Mouse (Mus musculus): ENCODE data around the gene Zfand6. TPM values are rescaled to one million over a fixed set of nuclear protein-coding genes. Genes with fewer than 3 reads are reported as not detected.

Gene Zfand6
- polyA plus RNA-seq, 1 experiment, result 155 TPM

DNA sequence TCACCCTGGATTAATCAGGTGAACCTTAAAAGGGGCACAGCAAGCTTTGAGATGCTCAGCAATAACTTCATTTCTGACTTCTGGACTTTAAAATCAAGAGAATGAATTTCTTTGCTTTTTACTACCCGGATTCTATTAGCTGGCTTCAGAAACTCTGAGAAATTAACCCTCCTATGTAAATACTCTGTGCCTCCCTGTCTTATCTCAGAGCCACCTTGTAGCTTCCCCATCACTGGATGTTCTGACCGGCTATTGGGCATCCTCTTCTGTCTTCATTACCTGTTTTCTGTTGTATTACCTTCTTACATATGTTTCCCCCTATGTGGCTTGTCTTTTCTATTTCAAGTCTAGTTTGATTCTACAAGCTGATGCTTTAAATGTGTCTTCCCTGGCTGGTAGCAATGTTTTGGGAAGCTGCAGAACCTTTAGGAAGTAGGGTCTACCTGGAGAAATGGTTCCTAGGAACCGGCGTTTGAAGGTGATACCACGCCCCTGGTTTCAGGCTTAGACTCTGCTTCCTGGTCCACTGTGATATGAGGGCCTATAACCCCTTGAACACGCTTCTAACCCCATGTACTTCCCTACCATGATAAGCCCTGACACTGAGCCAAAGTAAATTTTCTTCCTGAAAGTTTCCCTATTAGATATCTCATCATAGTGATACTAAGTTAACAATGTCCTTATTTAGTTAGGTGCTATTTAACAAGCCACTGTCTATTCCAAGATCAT is 46.3 kb downstream of the Zfand6 start:
- H3K27ac ChIP-seq (ENCODE audit: insufficient read depth, low read length), result no peak overlapping the region
- no peaks in the 10 kb centered on the region for H3K27me3 ChIP-seq (ENCODE audit: control insufficient read depth, insufficient read depth, low read length, poor library complexity, severe bottlenecking)
- no peak overlapping the region for H3K9ac ChIP-seq (ENCODE audit: low read depth, poor library complexity, severe bottlenecking)
- no peak for TF ChIP-seq CTCF (IDR thresholded peaks at IDR 0.05; ENCODE audit: low read depth, low read length)
- no peak for TF ChIP-seq EP300 (IDR thresholded peaks at IDR 0.05; ENCODE audit: insufficient read depth, low read depth, low read length)
- no peak for TF ChIP-seq POLR2A (IDR thresholded peaks at IDR 0.05; ENCODE audit: insufficient read depth, low read length)
- no peak overlapping the region for H3K4me3 ChIP-seq (ENCODE audit: low read depth, low read length)
- H3K9me3 ChIP-seq (replicated peaks; ENCODE audit: control insufficient read depth, insufficient read depth, low read length, poor library complexity, severe bottlenecking), result no peaks in the 10 kb centered on the region
- no peaks in the 10 kb centered on the region for H3K4me1 ChIP-seq (ENCODE audit: control insufficient read depth, insufficient read depth, low read length)
- H3K36me3 ChIP-seq (ENCODE audit: control insufficient read depth, insufficient read depth, low read length, poor library complexity, severe bottlenecking), result no peaks in the 10 kb centered on the region

GRCm38 (mm10) chr7:84642159-84642928 is 47.4 kb downstream of the Zfand6 start:
- H3K4me1 ChIP-seq (ENCODE audit: control insufficient read depth, insufficient read depth, low read length), result no peaks in the 10 kb centered on the region
- no peaks in the 10 kb centered on the region for H3K27me3 ChIP-seq (ENCODE audit: control insufficient read depth, insufficient read depth, low read length, poor library complexity, severe bottlenecking)
- no peak overlapping the region for H3K9ac ChIP-seq (ENCODE audit: low read depth, poor library complexity, severe bottlenecking)
- H3K36me3 ChIP-seq (ENCODE audit: control insufficient read depth, insufficient read depth, low read length, poor library complexity, severe bottlenecking), result no peaks in the 10 kb centered on the region
- no peak overlapping the region for H3K27ac ChIP-seq (ENCODE audit: insufficient read depth, low read length)
- no peaks in the 10 kb centered on the region for H3K9me3 ChIP-seq (replicated peaks; ENCODE audit: control insufficient read depth, insufficient read depth, low read length, poor library complexity, severe bottlenecking)
- no peak overlapping the region for H3K4me3 ChIP-seq (ENCODE audit: low read depth, low read length)
- TF ChIP-seq CTCF (IDR thresholded peaks at IDR 0.05; ENCODE audit: low read depth, low read length), result no peak
- no peak for TF ChIP-seq POLR2A (IDR thresholded peaks at IDR 0.05; ENCODE audit: insufficient read depth, low read length)
- TF ChIP-seq EP300 (IDR thresholded peaks at IDR 0.05; ENCODE audit: insufficient read depth, low read depth, low read length), result no peak

GRCm38 (mm10) chr7:84636939-84637338 is 52.8 kb downstream of the Zfand6 start:
- no peaks in the 10 kb centered on the region for H3K4me1 ChIP-seq (ENCODE audit: control insufficient read depth, insufficient read depth, low read length)
- H3K27ac ChIP-seq (ENCODE audit: insufficient read depth, low read length), result no peak overlapping the region
- no peaks in the 10 kb centered on the region for H3K27me3 ChIP-seq (ENCODE audit: control insufficient read depth, insufficient read depth, low read length, poor library complexity, severe bottlenecking)
- H3K36me3 ChIP-seq (ENCODE audit: control insufficient read depth, insufficient read depth, low read length, poor library complexity, severe bottlenecking), result peaks cover 2% of the 10 kb centered on the region
- no peaks in the 10 kb centered on the region for H3K9me3 ChIP-seq (replicated peaks; ENCODE audit: control insufficient read depth, insufficient read depth, low read length, poor library complexity, severe bottlenecking)
- H3K9ac ChIP-seq (ENCODE audit: low read depth, poor library complexity, severe bottlenecking), result no peak overlapping the region
- TF ChIP-seq CTCF (IDR thresholded peaks at IDR 0.05; ENCODE audit: low read depth, low read length), result no peak
- TF ChIP-seq POLR2A (IDR thresholded peaks at IDR 0.05; ENCODE audit: insufficient read depth, low read length), result no peak
- no peak for TF ChIP-seq EP300 (IDR thresholded peaks at IDR 0.05; ENCODE audit: insufficient read depth, low read depth, low read length)
- no peak overlapping the region for H3K4me3 ChIP-seq (ENCODE audit: low read depth, low read length)

DNA sequence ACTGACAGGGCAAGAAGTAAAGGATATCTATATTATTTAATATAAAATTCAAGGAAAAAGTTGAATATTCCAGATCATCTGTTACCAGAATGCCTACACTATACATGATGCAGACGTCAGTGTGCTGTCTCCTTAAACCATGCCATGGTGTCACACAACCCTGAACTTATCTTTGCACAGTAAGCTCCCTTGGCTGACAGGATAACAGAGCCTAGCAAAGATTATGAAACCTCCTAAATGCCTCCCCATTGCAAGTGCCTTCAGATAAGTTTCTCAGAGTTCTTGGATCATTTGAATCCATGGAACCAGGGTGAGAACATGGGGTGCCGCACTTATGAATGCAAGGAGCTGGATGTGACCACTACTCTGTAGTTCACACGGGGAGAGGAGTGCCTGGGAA is 57.9 kb downstream of the Zfand6 start:
- TF ChIP-seq EP300 (IDR thresholded peaks at IDR 0.05; ENCODE audit: insufficient read depth, low read depth, low read length), result no peak
- TF ChIP-seq CTCF (IDR thresholded peaks at IDR 0.05; ENCODE audit: low read depth, low read length), result no peak
- no peak for TF ChIP-seq POLR2A (IDR thresholded peaks at IDR 0.05; ENCODE audit: insufficient read depth, low read length)
- H3K36me3 ChIP-seq (ENCODE audit: control insufficient read depth, insufficient read depth, low read length, poor library complexity, severe bottlenecking), result peaks cover 4% of the 10 kb centered on the region

GRCm38 (mm10) chr7:84623718-84624117 is 66.0 kb downstream of the Zfand6 start:
- Histone ChIP-seq H3K27ac (ENCODE audit: insufficient read depth, low read length) (no peak overlapping the region), H3K4me1 (ENCODE audit: control insufficient read depth, insufficient read depth, low read length) (no peaks in the 10 kb centered on the region), H3K27me3 (ENCODE audit: control insufficient read depth, insufficient read depth, low read length, poor library complexity, severe bottlenecking) (no peaks in the 10 kb centered on the region), H3K9ac (ENCODE audit: low read depth, poor library complexity, severe bottlenecking) (no peak overlapping the region), H3K36me3 (ENCODE audit: control insufficient read depth, insufficient read depth, low read length, poor library complexity, severe bottlenecking) (peaks cover 6% of the 10 kb centered on the region; the same call in 1 of the 2 replicates), H3K4me3 (ENCODE audit: low read depth, low read length) (no peak overlapping the region), H3K9me3 (replicated peaks; ENCODE audit: control insufficient read depth, insufficient read depth, low read length, poor library complexity, severe bottlenecking) (peaks cover 12% of the 10 kb centered on the region)
- TF ChIP-seq CTCF (IDR thresholded peaks at IDR 0.05; ENCODE audit: low read depth, low read length) (no peak), POLR2A (IDR thresholded peaks at IDR 0.05; ENCODE audit: insufficient read depth, low read length) (no peak), EP300 (IDR thresholded peaks at IDR 0.05; ENCODE audit: insufficient read depth, low read depth, low read length) (no peak)

More for the DNA sequence above, 57.9 kb downstream of the Zfand6 start:
- Histone ChIP-seq H3K27ac (ENCODE audit: insufficient read depth, low read length) (no peak overlapping the region), H3K9me3 (replicated peaks; ENCODE audit: control insufficient read depth, insufficient read depth, low read length, poor library complexity, severe bottlenecking) (no peaks in the 10 kb centered on the region), H3K4me1 (ENCODE audit: control insufficient read depth, insufficient read depth, low read length) (no peaks in the 10 kb centered on the region), H3K9ac (ENCODE audit: low read depth, poor library complexity, severe bottlenecking) (no peak overlapping the region), H3K27me3 (ENCODE audit: control insufficient read depth, insufficient read depth, low read length, poor library complexity, severe bottlenecking) (no peaks in the 10 kb centered on the region), H3K4me3 (ENCODE audit: low read depth, low read length) (no peak overlapping the region)

- no peak overlapping the region for H3K4me3 ChIP-seq (ENCODE audit: low read depth, low read length)
- H3K27ac ChIP-seq (ENCODE audit: insufficient read depth, low read length), result no peak overlapping the region
- H3K36me3 ChIP-seq (ENCODE audit: control insufficient read depth, insufficient read depth, low read length, poor library complexity, severe bottlenecking), result peaks cover 6% of the 10 kb centered on the region; the same call in 1 of the 2 replicates
- H3K4me1 ChIP-seq (ENCODE audit: control insufficient read depth, insufficient read depth, low read length), result no peaks in the 10 kb centered on the region
- TF ChIP-seq EP300 (IDR thresholded peaks at IDR 0.05; ENCODE audit: insufficient read depth, low read depth, low read length), result no peak
- no peak for TF ChIP-seq CTCF (IDR thresholded peaks at IDR 0.05; ENCODE audit: low read depth, low read length)
- TF ChIP-seq POLR2A (IDR thresholded peaks at IDR 0.05; ENCODE audit: insufficient read depth, low read length), result no peak
- no peaks in the 10 kb centered on the region for H3K27me3 ChIP-seq (ENCODE audit: control insufficient read depth, insufficient read depth, low read length, poor library complexity, severe bottlenecking)
- no peak overlapping the region for H3K9ac ChIP-seq (ENCODE audit: low read depth, poor library complexity, severe bottlenecking)
- H3K9me3 ChIP-seq (replicated peaks; ENCODE audit: control insufficient read depth, insufficient read depth, low read length, poor library complexity, severe bottlenecking), result peaks cover 12% of the 10 kb centered on the region
Observed at GRCm38 (mm10) chr7:84620956-84621355, 68.8 kb downstream of the Zfand6 start.
